Mouse (Mus musculus) liver, adult 2 months (tissue): ENCODE results near the gene Abtb1.

Experiments
- CTCF ChIP-seq: fragments of 200-500 bp; IDR thresholded peaks from 2 replicates; pipeline ENCODE4 v1.5.1; 2011; ENCODE audit warnings: low read depth, low read length, control low read depth
- POLR2A ChIP-seq: fragments of 200-500 bp; IDR thresholded peaks from 2 replicates; pipeline ENCODE4 v1.6.1; 2011; ENCODE audit warnings: low read length, control low read depth; ENCODE audit not compliant: insufficient read depth; ENCODE audit errors: extremely low read depth

DNA sequence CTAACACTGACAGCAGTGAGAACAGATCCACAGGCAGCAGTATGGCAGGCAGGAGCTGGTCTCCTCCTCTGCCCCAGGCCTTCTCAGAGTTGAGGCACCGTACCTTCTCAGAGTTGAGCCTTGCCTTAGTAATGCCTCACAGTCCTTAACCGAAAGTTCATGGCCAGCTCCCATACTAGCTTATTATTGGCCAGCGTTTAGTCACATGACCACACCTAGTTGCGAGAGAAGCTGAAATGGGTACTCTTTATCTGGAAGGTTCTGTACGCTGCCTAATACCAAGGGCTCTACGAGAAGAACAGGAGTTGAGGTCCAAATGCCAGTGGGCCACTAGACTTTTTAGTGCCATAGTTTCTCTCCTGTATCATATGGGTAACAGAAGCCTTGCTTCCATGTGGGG lies 20.5 kb downstream of the Abtb1 start:
- TF ChIP-seq CTCF: no peak
- TF ChIP-seq POLR2A: no peak
